Mouse (Mus musculus) E14TG2a.4 (cell line): ENCODE results near the gene Actr1b.

Source experiments
- CTCF ChIP-seq: conservative IDR thresholded peaks from 2 replicates; pipeline ENCODE4 v1.5.1; 2014; ENCODE audit warnings: low read length
- POU5F1 ChIP-seq: IDR thresholded peaks from 2 replicates; pipeline ENCODE4 v1.6.1; 2014; ENCODE audit warnings: low read length, borderline replicate concordance

- no peak for TF ChIP-seq CTCF
- TF ChIP-seq POU5F1, result no peak
These were observed 39.3 kb downstream of the Actr1b start for GRCm38 (mm10) chr1:36674936-36675335.
